Mouse (Mus musculus): ENCODE data around the gene Hectd4. TPM values are rescaled to one million over a fixed set of nuclear protein-coding genes. Genes with fewer than 3 reads are reported as not detected.

The Hectd4 gene
- polyA plus RNA-seq, 1 experiment from 2014 or later: 4.1 TPM

Other genes starting within 250 kb of the Hectd4 start
- 0.04 and 0.06 TPM in 2 replicates for gene Rph3a, start 210.1 kb upstream of the Hectd4 start, polyA plus RNA-seq (2015; fragmentation: Nextera tagmentation; extraction: Ambion mirVana)
- 23.1 and 23.3 TPM in 2 replicates for gene Ptpn11, start 28.8 kb upstream of the Hectd4 start, polyA plus RNA-seq (2015; fragmentation: Nextera tagmentation; extraction: Ambion mirVana)
- 551 and 611 TPM in 2 replicates for gene Rpl6, start 15.7 kb upstream of the Hectd4 start, polyA plus RNA-seq (2015; fragmentation: Nextera tagmentation; extraction: Ambion mirVana)
- 74.4 and 75.9 TPM in 2 replicates for gene Trafd1, start 165.4 kb downstream of the Hectd4 start, polyA plus RNA-seq (2015; fragmentation: Nextera tagmentation; extraction: Ambion mirVana)
- gene Naa25, start 177.7 kb downstream of the Hectd4 start, polyA plus RNA-seq (2015; fragmentation: Nextera tagmentation; extraction: Ambion mirVana): 42.1 and 47.1 TPM in 2 replicates
- gene Tmem116, start 231.7 kb downstream of the Hectd4 start, polyA plus RNA-seq (2015; fragmentation: Nextera tagmentation; extraction: Ambion mirVana): 1.4 and 4.6 TPM in 2 replicates
- gene Erp29, start 232.3 kb downstream of the Hectd4 start, polyA plus RNA-seq (2015; fragmentation: Nextera tagmentation; extraction: Ambion mirVana): 198 and 203 TPM in 2 replicates